Mouse (Mus musculus): ENCODE data around the gene Dst.

- no peak for TF ChIP-seq CTCF (IDR thresholded peaks at IDR 0.05 in 2 of 3, conservative IDR thresholded peaks at IDR 0.05 in 1 of 3; ENCODE audit: control insufficient read depth in 1 of 3, insufficient read depth in 1 of 3, low read depth in 2 of 3, low read length in 3 of 3, poor library complexity in 1 of 3, severe bottlenecking in 1 of 3)
- no peak for TF ChIP-seq ZMIZ1 (IDR thresholded peaks at IDR 0.05; ENCODE audit: low read depth, low read length)
- no peak for TF ChIP-seq POLR2AphosphoS5 (IDR thresholded peaks at IDR 0.05; ENCODE audit: borderline replicate concordance, low read depth, low read length)
- TF ChIP-seq EP300 (IDR thresholded peaks at IDR 0.05; ENCODE audit: low read depth in 1 of 2, low read length in 2 of 2), result no peak
- TF ChIP-seq MAX (IDR thresholded peaks at IDR 0.05; ENCODE audit: low read length), result no peak
These were observed 103.1 kb downstream of the Dst start for GRCm38 (mm10) chr1:34011051-34011677.

Data from MEL (cell line).